Mouse (Mus musculus): ENCODE data around the gene Gm6525. TPM values are rescaled to one million over a fixed set of nuclear protein-coding genes. Genes with fewer than 3 reads are reported as not detected.

Gm6525 gene
- polyA plus RNA-seq, 1 experiment, result not detected

- Histone ChIP-seq H3K4me1 (ENCODE audit: control insufficient read depth, insufficient read depth, insufficient read length) (peaks cover 3% of the 10 kb centered on the region), H3K27ac (ENCODE audit: insufficient read depth, low read length) (no peak overlapping the region), H3K4me3 (ENCODE audit: extremely low read depth, insufficient read depth, insufficient read length) (no peak overlapping the region), H3K27me3 (ENCODE audit: control insufficient read depth, insufficient read depth, low read length) (peaks cover 2% of the 10 kb centered on the region; the same call in 1 of the 2 replicates), H3K36me3 (ENCODE audit: control insufficient read depth, insufficient read depth, low read length) (no peaks in the 10 kb centered on the region)
- no peak for DNase-seq (ENCODE audit: low read depth in 1 of 2, low spot score in 2 of 2)
- 75% methylated on average over 4 of the region's 4 CpGs for WGBS
- no peak for TF ChIP-seq POLR2A (IDR thresholded peaks at IDR 0.05; ENCODE audit: low read depth, low read length)
Observed at GRCm38 (mm10) chr3:84217961-84218351, 44.1 kb downstream of the Gm6525 start.

- WGBS, result 93% methylated on average over 2 of the region's 2 CpGs
- TF ChIP-seq POLR2A (IDR thresholded peaks at IDR 0.05; ENCODE audit: low read depth, low read length), result no peak
- no peak for TF ChIP-seq CTCF (IDR thresholded peaks at IDR 0.05; ENCODE audit: extremely low read depth, insufficient read depth, insufficient read length, insufficient replicate concordance)
- no peak overlapping the region for H3K4me3 ChIP-seq (ENCODE audit: extremely low read depth, insufficient read depth, insufficient read length)
Observed at GRCm38 (mm10) chr3:84218498-84218897, 44.6 kb downstream of the Gm6525 start.

GRCm38 (mm10) chr3:84219166-84219710, 45.3 kb downstream of the Gm6525 start:
- peaks cover 3% of the 10 kb centered on the region for H3K4me1 ChIP-seq (ENCODE audit: control insufficient read depth, insufficient read depth, insufficient read length)
- H3K36me3 ChIP-seq (ENCODE audit: control insufficient read depth, insufficient read depth, low read length), result no peaks in the 10 kb centered on the region
- WGBS, result 15% methylated on average over 2 of the region's 2 CpGs
- peaks cover 2% of the 10 kb centered on the region; the same call in 1 of the 2 replicates for H3K27me3 ChIP-seq (ENCODE audit: control insufficient read depth, insufficient read depth, low read length)
- DNase-seq (ENCODE audit: low read depth in 1 of 2, low spot score in 2 of 2), result no peak
- no peak for TF ChIP-seq CTCF (IDR thresholded peaks at IDR 0.05; ENCODE audit: extremely low read depth, insufficient read depth, insufficient read length, insufficient replicate concordance)
- TF ChIP-seq POLR2A (IDR thresholded peaks at IDR 0.05; ENCODE audit: low read depth, low read length), result no peak
- H3K27ac ChIP-seq (ENCODE audit: insufficient read depth, low read length), result no peak overlapping the region
- H3K4me3 ChIP-seq (ENCODE audit: extremely low read depth, insufficient read depth, insufficient read length), result no peak overlapping the region

More at GRCm38 (mm10) chr3:84218498-84218897, 44.6 kb downstream of the Gm6525 start:
- H3K36me3 ChIP-seq (ENCODE audit: control insufficient read depth, insufficient read depth, low read length), result no peaks in the 10 kb centered on the region
- no peak for DNase-seq (ENCODE audit: low read depth in 1 of 2, low spot score in 2 of 2)
- no peak overlapping the region for H3K27ac ChIP-seq (ENCODE audit: insufficient read depth, low read length)
- peaks cover 2% of the 10 kb centered on the region; the same call in 1 of the 2 replicates for H3K27me3 ChIP-seq (ENCODE audit: control insufficient read depth, insufficient read depth, low read length)
- peaks cover 3% of the 10 kb centered on the region for H3K4me1 ChIP-seq (ENCODE audit: control insufficient read depth, insufficient read depth, insufficient read length)

GRCm38 (mm10) chr3:84219720-84220273, 45.9 kb downstream of the Gm6525 start:
- Histone ChIP-seq H3K4me1 (ENCODE audit: control insufficient read depth, insufficient read depth, insufficient read length) (peaks cover 3% of the 10 kb centered on the region), H3K4me3 (ENCODE audit: extremely low read depth, insufficient read depth, insufficient read length) (no peak overlapping the region), H3K27ac (ENCODE audit: insufficient read depth, low read length) (no peak overlapping the region), H3K27me3 (ENCODE audit: control insufficient read depth, insufficient read depth, low read length) (peaks cover 2% of the 10 kb centered on the region; the same call in 1 of the 2 replicates), H3K36me3 (ENCODE audit: control insufficient read depth, insufficient read depth, low read length) (no peaks in the 10 kb centered on the region)
- TF ChIP-seq POLR2A (IDR thresholded peaks at IDR 0.05; ENCODE audit: low read depth, low read length), result no peak
- TF ChIP-seq CTCF (IDR thresholded peaks at IDR 0.05; ENCODE audit: extremely low read depth, insufficient read depth, insufficient read length, insufficient replicate concordance), result no peak
- no peak for DNase-seq (ENCODE audit: low read depth in 1 of 2, low spot score in 2 of 2)
- WGBS, result 13% methylated on average over 9 of the region's 9 CpGs

- Histone ChIP-seq H3K36me3 (ENCODE audit: control insufficient read depth, insufficient read depth, low read length) (no peaks in the 10 kb centered on the region), H3K4me1 (ENCODE audit: control insufficient read depth, insufficient read depth, insufficient read length) (peaks cover 3% of the 10 kb centered on the region), H3K4me3 (ENCODE audit: extremely low read depth, insufficient read depth, insufficient read length) (peak overlapping the region; percentile 49), H3K27ac (ENCODE audit: insufficient read depth, low read length) (no peak overlapping the region), H3K27me3 (ENCODE audit: control insufficient read depth, insufficient read depth, low read length) (peaks cover 2% of the 10 kb centered on the region; the same call in 1 of the 2 replicates)
- no peak for DNase-seq (ENCODE audit: low read depth in 1 of 2, low spot score in 2 of 2)
- TF ChIP-seq POLR2A (IDR thresholded peaks at IDR 0.05; ENCODE audit: low read depth, low read length), result no peak
- TF ChIP-seq CTCF (IDR thresholded peaks at IDR 0.05; ENCODE audit: extremely low read depth, insufficient read depth, insufficient read length, insufficient replicate concordance), result no peak
- 5% methylated on average over 9 of the region's 9 CpGs for WGBS
Observed at GRCm38 (mm10) chr3:84220326-84220725, 46.4 kb downstream of the Gm6525 start.

- no peak for TF ChIP-seq POLR2A (IDR thresholded peaks at IDR 0.05; ENCODE audit: low read depth, low read length)
- TF ChIP-seq CTCF (IDR thresholded peaks at IDR 0.05; ENCODE audit: extremely low read depth, insufficient read depth, insufficient read length, insufficient replicate concordance), result no peak
- no peak for DNase-seq (ENCODE audit: low read depth in 1 of 2, low spot score in 2 of 2)
- H3K4me3 ChIP-seq (ENCODE audit: extremely low read depth, insufficient read depth, insufficient read length), result peak overlapping the region; percentile 49
- peaks cover 3% of the 10 kb centered on the region for H3K4me1 ChIP-seq (ENCODE audit: control insufficient read depth, insufficient read depth, insufficient read length)
- no peak overlapping the region for H3K27ac ChIP-seq (ENCODE audit: insufficient read depth, low read length)
- H3K27me3 ChIP-seq (ENCODE audit: control insufficient read depth, insufficient read depth, low read length), result peaks cover 2% of the 10 kb centered on the region; the same call in 1 of the 2 replicates
- no peaks in the 10 kb centered on the region for H3K36me3 ChIP-seq (ENCODE audit: control insufficient read depth, insufficient read depth, low read length)
- 4% methylated on average over 11 of the region's 11 CpGs for WGBS
Observed at GRCm38 (mm10) chr3:84220748-84221147, 46.8 kb downstream of the Gm6525 start.

Other genes with a start within 250 kb of the Gm6525 start
- 116 and 134 TPM in 2 replicates for gene Tmem131l, start 133.9 kb upstream of the Gm6525 start, polyA plus RNA-seq (2012; rRNA removed)
- gene Mnd1, start 18.3 kb upstream of the Gm6525 start, polyA plus RNA-seq (2012; rRNA removed), result 0.09 TPM in 1 of 2 replicates, not detected in the other
- 5.7 and 7.2 TPM in 2 replicates for gene Trim2, start 132.8 kb downstream of the Gm6525 start, polyA plus RNA-seq (2012; rRNA removed)